Mouse (Mus musculus) kidney, adult 2 months (tissue): ENCODE results near the gene Epb41l3.

ENCODE experiments used
- CTCF ChIP-seq: fragments of 200-500 bp; conservative IDR thresholded peaks from 2 replicates; pipeline ENCODE4 v1.5.1; 2011; ENCODE audit warnings: low read depth, mild to moderate bottlenecking, control low read depth, low read length, moderate library complexity, mixed read lengths; ENCODE audit not compliant: insufficient read depth, insufficient read length
- POLR2A ChIP-seq: fragments of 200-500 bp; IDR thresholded peaks from one replicate; pipeline ENCODE4 v1.6.1; 2011; ENCODE audit warnings: low read depth, low read length, control low read depth

- no peak for TF ChIP-seq CTCF
- TF ChIP-seq POLR2A: no peak
Observed at GRCm38 (mm10) chr17:69120533-69121358, 45.3 kb downstream of the Epb41l3 start.
